Mouse (Mus musculus): ENCODE results near the gene Dlgap4.

GRCm38 (mm10) chr2:156569261-156569660 lies 44.2 kb upstream of the Dlgap4 start:
- TF ChIP-seq CTCF (IDR thresholded peaks at IDR 0.05) (no peak), EP300 (IDR thresholded peaks at IDR 0.05; ENCODE audit: insufficient read depth, low read depth, low read length) (no peak), POLR2A (IDR thresholded peaks at IDR 0.05; ENCODE audit: insufficient read depth, low read depth, low read length) (no peak)
